Mouse (Mus musculus) liver, embryonic 14.5 days (tissue): ENCODE measurements around the gene Zfp212.

Experiments
- CTCF ChIP-seq: IDR thresholded peaks from 2 replicates; pipeline ENCODE4 v1.5.1; 2016; ENCODE audit warnings: antibody characterized with exemption, low read depth, control low read depth
- EP300 ChIP-seq: IDR thresholded peaks from 2 replicates; pipeline ENCODE4 v1.6.1; 2016; ENCODE audit warnings: antibody characterized with exemption, low read depth

GRCm38 (mm10) chr6:47963051-47963450, 42.8 kb downstream of the Zfp212 start:
- TF ChIP-seq EP300 (no peak), CTCF (no peak)
